Mouse (Mus musculus): ENCODE data around the gene Tada2a. TPM values are rescaled to one million over a fixed set of nuclear protein-coding genes. Genes with fewer than 3 reads are reported as not detected.

Gene Tada2a
- total RNA-seq, 2 experiments from 2014 or later = 27.0 to 34.6 TPM

Other genes with a start within 250 kb of the Tada2a start
- gene Ddx52, start 187.5 kb downstream of the Tada2a start, total RNA-seq (2021) = 10 to 100 TPM; 12.8 to 13.3 TPM
- 10 to 100 TPM; 63.8 to 65.3 TPM for gene Synrg, start 165.2 kb downstream of the Tada2a start, total RNA-seq (2021)
- gene Dusp14, start 60.3 kb downstream of the Tada2a start, total RNA-seq (2021) = 10 to 100 TPM; 31.0 to 35.4 TPM
- 10 to 100 TPM; 68.5 to 74.3 TPM for gene Acaca, start 72 bp upstream of the Tada2a start, total RNA-seq (2021)
- gene Gm11437, start 37.9 kb upstream of the Tada2a start, total RNA-seq (2021) = not detected